Mouse (Mus musculus) embryonic facial prominence, embryonic 12.5 days (tissue): ENCODE data around the gene 4921517D22Rik. TPM values are rescaled to one million over a fixed set of nuclear protein-coding genes. Genes with fewer than 3 reads are reported as not detected.

Source experiments
- ATAC-seq: fragments of 200-750 bp; cut with Nextera tagmentation; 2 replicates; pipeline ENCODE4 v1.8.0; 2017; ENCODE audit not compliant: insufficient number of reproducible peaks, insufficient read depth, low FRiP score, low TSS enrichment
- H3K27ac ChIP-seq: fragments of 300-500 bp; sonication (generic); 2 replicates; pipeline ENCODE4 v1.5.1; 2016; ENCODE audit warnings: mild to moderate bottlenecking
- H3K27me3 ChIP-seq: fragments of 300-500 bp; sonication (generic); 2 replicates; pipeline ENCODE4 v1.6.1; 2016; ENCODE audit warnings: mild to moderate bottlenecking, moderate library complexity
- H3K36me3 ChIP-seq: fragments of 300-500 bp; sonication (generic); 2 replicates; pipeline ENCODE4 v1.6.1; 2016; ENCODE audit warnings: mild to moderate bottlenecking
- H3K4me1 ChIP-seq: fragments of 300-500 bp; sonication (generic); 2 replicates; pipeline ENCODE4 v1.6.1; 2016
- H3K4me2 ChIP-seq: fragments of 300-500 bp; sonication (generic); replicated peaks from 2 replicates; pipeline ENCODE4 v1.6.1; 2016; ENCODE audit warnings: mild to moderate bottlenecking, moderate library complexity
- H3K4me3 ChIP-seq: fragments of 300-500 bp; sonication (generic); 2 replicates; pipeline ENCODE4 v1.5.1; 2016; ENCODE audit warnings: mild to moderate bottlenecking
- H3K9ac ChIP-seq: fragments of 300-500 bp; sonication (generic); 2 replicates; pipeline ENCODE4 v1.6.1; 2016; ENCODE audit warnings: mild to moderate bottlenecking, moderate library complexity
- H3K9me3 ChIP-seq: fragments of 300-500 bp; sonication (generic); 2 replicates; pipeline ENCODE4 v1.6.1; 2016; ENCODE audit warnings: mild to moderate bottlenecking, moderate library complexity
- WGBS: fragments of 180-500 bp; shearing (Covaris S2); methylation state at CpG from one replicate; pipeline ENCODE4 v1.1.7; 2016; 5-methylcytosine and 5-hydroxymethylcytosine counted together
- polyA plus RNA-seq: library from polyadenylated mRNA; unstranded; fragments of >200 nt; fragmentation: Nextera tagmentation; extraction: Ambion mirVana; gene quantifications from 2 replicates; pipeline ENCODE4 v1.2.1, GENCODE M21; 2016

Gene 4921517D22Rik
- polyA plus RNA-seq, 1 experiment from 2014 or later = not detected

DNA sequence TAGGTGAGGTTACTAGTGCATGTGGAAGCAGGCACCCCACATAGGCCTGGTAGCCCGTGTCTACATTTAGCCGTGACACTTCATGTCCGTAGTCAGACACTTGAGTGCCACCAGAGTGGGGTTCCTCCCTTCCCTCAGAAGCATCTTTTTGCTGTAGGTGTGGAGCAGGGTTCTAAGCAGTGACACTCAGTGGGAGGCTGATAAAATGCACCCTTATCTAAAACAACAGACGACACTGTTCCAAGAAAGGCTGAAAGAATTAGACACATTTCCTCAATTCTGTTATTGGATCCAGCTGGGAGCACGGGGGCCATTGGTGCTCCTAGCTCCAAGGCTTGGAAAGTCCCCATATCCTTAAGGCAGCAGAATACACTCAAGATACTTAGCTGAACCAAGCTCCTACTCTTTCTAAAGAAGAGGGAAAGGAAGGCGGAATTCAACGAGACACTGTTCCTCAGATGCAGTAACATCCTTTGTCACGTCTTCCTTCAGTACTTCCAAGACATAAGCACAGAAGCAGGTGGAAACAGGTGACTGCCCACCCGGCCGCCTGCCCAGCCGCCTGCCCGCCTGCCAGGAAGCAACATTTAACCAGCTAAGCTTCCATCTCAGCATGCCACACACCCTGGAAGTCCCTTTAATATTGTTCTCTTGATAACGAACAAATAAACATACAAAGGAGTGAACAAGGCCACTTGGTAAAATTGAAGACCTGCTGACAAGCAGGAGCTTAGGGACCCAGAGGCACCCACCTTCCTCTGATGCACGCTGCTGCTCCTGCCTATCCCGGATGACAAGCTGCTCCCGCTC lies 54.3 kb downstream of the 4921517D22Rik start:
- no peaks in the 10 kb centered on the region for H3K27me3 ChIP-seq
- no peaks in the 10 kb centered on the region for H3K4me1 ChIP-seq
- WGBS = 85% methylated on average over 16 of the region's 16 CpGs
- H3K27ac ChIP-seq = no peak overlapping the region
- no peak overlapping the region for H3K9ac ChIP-seq
- H3K36me3 ChIP-seq = peaks cover 77% of the 10 kb centered on the region
- H3K4me3 ChIP-seq = no peak overlapping the region
- ATAC-seq = no peak
- no peaks in the 10 kb centered on the region for H3K9me3 ChIP-seq
- H3K4me2 ChIP-seq = no peak overlapping the region

DNA sequence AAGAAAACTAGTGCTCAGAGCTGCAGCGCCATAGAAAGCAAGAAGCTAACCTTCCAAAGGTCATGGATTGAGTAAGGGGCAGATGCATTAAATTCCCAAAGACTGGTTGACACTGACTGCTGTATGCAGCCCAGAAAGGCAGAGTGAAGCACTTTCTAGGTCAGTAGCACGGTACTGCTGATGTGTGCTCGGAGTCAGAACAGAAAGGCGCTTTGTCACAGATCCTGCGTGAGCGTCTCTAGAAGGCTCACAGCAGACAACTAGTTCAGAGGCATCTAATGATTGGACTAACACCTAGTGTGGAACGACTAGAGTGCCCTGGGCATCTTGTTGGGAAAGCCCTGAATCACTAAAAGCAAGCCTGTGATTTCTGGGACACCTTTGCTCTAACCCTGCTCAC lies 56.1 kb downstream of the 4921517D22Rik start:
- no peaks in the 10 kb centered on the region for H3K27me3 ChIP-seq
- 94% methylated on average over 7 of the region's 7 CpGs for WGBS

More for the DNA sequence above, 56.1 kb downstream of the 4921517D22Rik start:
- H3K9me3 ChIP-seq = no peaks in the 10 kb centered on the region
- H3K9ac ChIP-seq = no peak overlapping the region
- H3K36me3 ChIP-seq = peaks cover 88% of the 10 kb centered on the region
- H3K4me1 ChIP-seq = no peaks in the 10 kb centered on the region
- H3K4me2 ChIP-seq = no peak overlapping the region
- no peak overlapping the region for H3K4me3 ChIP-seq
- no peak overlapping the region for H3K27ac ChIP-seq
- no peak for ATAC-seq

Other genes starting within 250 kb of the 4921517D22Rik start
- 20.7 and 21.3 TPM in 2 replicates for gene Agtpbp1, start 108.9 kb downstream of the 4921517D22Rik start, polyA plus RNA-seq
- 107 and 127 TPM in 2 replicates for gene Naa35, start 108.8 kb downstream of the 4921517D22Rik start, polyA plus RNA-seq
- gene Golm1, start 18.3 kb downstream of the 4921517D22Rik start, polyA plus RNA-seq = 57.3 and 62.6 TPM in 2 replicates
- 0.51 TPM in 1 of 2 replicates, not detected in the other for gene Spata31d1a, start 16.2 kb upstream of the 4921517D22Rik start, polyA plus RNA-seq
- gene Spata31d1b, start 18.2 kb upstream of the 4921517D22Rik start, polyA plus RNA-seq = not detected in 2 replicates
- gene Spata31d1d, start 37.6 kb upstream of the 4921517D22Rik start, polyA plus RNA-seq = not detected in 2 replicates
- gene 1700014D04Rik, start 52.6 kb upstream of the 4921517D22Rik start, polyA plus RNA-seq = 0.32 TPM in 1 of 2 replicates, not detected in the other
- 113 and 115 TPM in 2 replicates for gene Isca1, start 75.7 kb upstream of the 4921517D22Rik start, polyA plus RNA-seq
- gene Gm49354, start 88.1 kb upstream of the 4921517D22Rik start, polyA plus RNA-seq = not detected in 2 replicates
- 47.8 and 57.0 TPM in 2 replicates for gene Tut7, start 129.0 kb upstream of the 4921517D22Rik start, polyA plus RNA-seq